Mouse (Mus musculus) liver, postnatal 0 days (tissue): Measurements from ENCODE around the gene Gm10197.

Experiments used
- CTCF ChIP-seq: sonication (generic); IDR thresholded peaks from 2 replicates; pipeline ENCODE4 v1.5.1; 2016; ENCODE audit warnings: antibody characterized with exemption, low read depth
- EP300 ChIP-seq: IDR thresholded peaks from 2 replicates; pipeline ENCODE4 v1.6.1; 2016; ENCODE audit warnings: antibody characterized with exemption, low read depth, mild to moderate bottlenecking

DNA sequence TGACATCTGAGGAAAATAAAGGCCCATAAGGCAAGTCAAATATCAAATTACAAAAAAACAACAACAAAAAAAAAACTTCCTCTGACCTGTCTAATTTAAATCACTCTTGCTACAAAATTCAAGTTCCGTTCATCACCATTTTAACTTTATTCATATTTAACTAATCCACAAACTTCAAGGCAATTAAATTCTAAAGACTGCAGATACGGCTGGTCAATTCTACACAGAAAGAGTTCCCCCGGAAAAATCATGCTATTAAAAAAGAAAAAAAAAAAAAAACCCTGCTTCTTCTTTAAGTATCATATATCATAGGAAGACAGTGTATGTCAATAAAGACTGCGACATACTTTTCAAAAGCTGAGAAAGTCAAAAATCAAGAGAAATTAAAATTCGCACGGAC is 17.9 kb upstream of the Gm10197 start:
- TF ChIP-seq EP300 (no peak), CTCF (no peak)
